Mouse (Mus musculus): ENCODE data around the gene Habp2. TPM values are rescaled to one million over a fixed set of nuclear protein-coding genes. Genes with fewer than 3 reads are reported as not detected.
"Not testable (repeated sequence)": the region's sequence is repeated elsewhere in the genome, so short reads cannot be mapped to it uniquely, and the experiment has no call there.

Gene Habp2
- polyA plus RNA-seq, 1 experiment = not detected

GRCm38 (mm10) chr19:56355201-56355600 lies 68.3 kb downstream of the Habp2 start:
- Histone ChIP-seq H3K27ac (ENCODE audit: insufficient read depth, low read depth, low read length) (no peak overlapping the region), H3K4me3 (ENCODE audit: insufficient read depth, low read length) (no peak overlapping the region), H3K4me1 (ENCODE audit: control insufficient read depth, insufficient read depth, low read length) (no peaks in the 10 kb centered on the region)
- no peak for TF ChIP-seq POLR2A (IDR thresholded peaks at IDR 0.05; ENCODE audit: borderline replicate concordance, low read depth, low read length)
- no peak for TF ChIP-seq CTCF (IDR thresholded peaks at IDR 0.05; ENCODE audit: low read depth, low read length)

- H3K27ac ChIP-seq (ENCODE audit: insufficient read depth, low read depth, low read length) = no peak overlapping the region
- no peaks in the 10 kb centered on the region for H3K4me1 ChIP-seq (ENCODE audit: control insufficient read depth, insufficient read depth, low read length)
- TF ChIP-seq POLR2A (IDR thresholded peaks at IDR 0.05; ENCODE audit: borderline replicate concordance, low read depth, low read length) (no peak), CTCF (IDR thresholded peaks at IDR 0.05; ENCODE audit: low read depth, low read length) (peak; percentile 77)
- no peak overlapping the region for H3K4me3 ChIP-seq (ENCODE audit: insufficient read depth, low read length)
Observed at GRCm38 (mm10) chr19:56356480-56357373, 69.8 kb downstream of the Habp2 start.

- not testable (repeated sequence) for H3K4me1 ChIP-seq (ENCODE audit: control insufficient read depth, insufficient read depth, low read length); H3K27ac ChIP-seq (ENCODE audit: insufficient read depth, low read depth, low read length); H3K4me3 ChIP-seq (ENCODE audit: insufficient read depth, low read length)
Observed at GRCm38 (mm10) chr19:56357374-56357708, 70.4 kb downstream of the Habp2 start.

- Histone ChIP-seq H3K4me3 (ENCODE audit: insufficient read depth, low read length) (no peak overlapping the region), H3K4me1 (ENCODE audit: control insufficient read depth, insufficient read depth, low read length) (no peaks in the 10 kb centered on the region), H3K27ac (ENCODE audit: insufficient read depth, low read depth, low read length) (no peak overlapping the region)
- no peak for TF ChIP-seq CTCF (IDR thresholded peaks at IDR 0.05; ENCODE audit: low read depth, low read length)
- no peak for TF ChIP-seq POLR2A (IDR thresholded peaks at IDR 0.05; ENCODE audit: borderline replicate concordance, low read depth, low read length)
Observed at GRCm38 (mm10) chr19:56358890-56359289, 72.0 kb downstream of the Habp2 start.

- H3K27ac ChIP-seq (ENCODE audit: insufficient read depth, low read depth, low read length) = no peak overlapping the region
- H3K4me1 ChIP-seq (ENCODE audit: control insufficient read depth, insufficient read depth, low read length) = no peaks in the 10 kb centered on the region
- TF ChIP-seq POLR2A (IDR thresholded peaks at IDR 0.05; ENCODE audit: borderline replicate concordance, low read depth, low read length) = no peak
- H3K4me3 ChIP-seq (ENCODE audit: insufficient read depth, low read length) = no peak overlapping the region
Observed at GRCm38 (mm10) chr19:56363721-56364460, 77.0 kb downstream of the Habp2 start.

GRCm38 (mm10) chr19:56364563-56364962 lies 77.6 kb downstream of the Habp2 start:
- no peak for TF ChIP-seq CTCF (IDR thresholded peaks at IDR 0.05; ENCODE audit: low read depth, low read length)
- TF ChIP-seq POLR2A (IDR thresholded peaks at IDR 0.05; ENCODE audit: borderline replicate concordance, low read depth, low read length) = no peak
- H3K4me3 ChIP-seq (ENCODE audit: insufficient read depth, low read length) = no peak overlapping the region
- H3K4me1 ChIP-seq (ENCODE audit: control insufficient read depth, insufficient read depth, low read length) = no peaks in the 10 kb centered on the region
- no peak overlapping the region for H3K27ac ChIP-seq (ENCODE audit: insufficient read depth, low read depth, low read length)

- TF ChIP-seq POLR2A (IDR thresholded peaks at IDR 0.05; ENCODE audit: borderline replicate concordance, low read depth, low read length) = no peak
- TF ChIP-seq CTCF (IDR thresholded peaks at IDR 0.05; ENCODE audit: low read depth, low read length) = no peak
- no peak overlapping the region for H3K4me3 ChIP-seq (ENCODE audit: insufficient read depth, low read length)
- H3K27ac ChIP-seq (ENCODE audit: insufficient read depth, low read depth, low read length) = no peak overlapping the region
- H3K4me1 ChIP-seq (ENCODE audit: control insufficient read depth, insufficient read depth, low read length) = no peaks in the 10 kb centered on the region
Observed at GRCm38 (mm10) chr19:56366168-56366567, 79.2 kb downstream of the Habp2 start.

GRCm38 (mm10) chr19:56366625-56367024 lies 79.7 kb downstream of the Habp2 start:
- no peaks in the 10 kb centered on the region for H3K4me1 ChIP-seq (ENCODE audit: control insufficient read depth, insufficient read depth, low read length)
- no peak overlapping the region for H3K27ac ChIP-seq (ENCODE audit: insufficient read depth, low read depth, low read length)
- no peak for TF ChIP-seq CTCF (IDR thresholded peaks at IDR 0.05; ENCODE audit: low read depth, low read length)
- no peak overlapping the region for H3K4me3 ChIP-seq (ENCODE audit: insufficient read depth, low read length)

- H3K27ac ChIP-seq (ENCODE audit: insufficient read depth, low read depth, low read length) = no peak overlapping the region
- no peak overlapping the region for H3K4me3 ChIP-seq (ENCODE audit: insufficient read depth, low read length)
- H3K4me1 ChIP-seq (ENCODE audit: control insufficient read depth, insufficient read depth, low read length) = no peaks in the 10 kb centered on the region
- TF ChIP-seq CTCF (IDR thresholded peaks at IDR 0.05; ENCODE audit: low read depth, low read length) (no peak), POLR2A (IDR thresholded peaks at IDR 0.05; ENCODE audit: borderline replicate concordance, low read depth, low read length) (no peak)
Observed at GRCm38 (mm10) chr19:56367778-56368177, 80.8 kb downstream of the Habp2 start.

- Histone ChIP-seq H3K27ac (ENCODE audit: insufficient read depth, low read depth, low read length) (no peak overlapping the region), H3K4me1 (ENCODE audit: control insufficient read depth, insufficient read depth, low read length) (no peaks in the 10 kb centered on the region), H3K4me3 (ENCODE audit: insufficient read depth, low read length) (no peak overlapping the region)
- no peak for TF ChIP-seq POLR2A (IDR thresholded peaks at IDR 0.05; ENCODE audit: borderline replicate concordance, low read depth, low read length)
- TF ChIP-seq CTCF (IDR thresholded peaks at IDR 0.05; ENCODE audit: low read depth, low read length) = no peak
Observed at GRCm38 (mm10) chr19:56368912-56369311, 82.0 kb downstream of the Habp2 start.

Other genes starting within 250 kb of the Habp2 start
- 0.15 and 0.36 TPM in 2 replicates for gene Nrap, start 102.9 kb downstream of the Habp2 start, polyA plus RNA-seq (2012; ENCODE audit: insufficient read depth, insufficient read length, missing spikeins)
- gene Casp7, start 110.0 kb downstream of the Habp2 start, polyA plus RNA-seq (2012; ENCODE audit: insufficient read depth, insufficient read length, missing spikeins) = 13.7 and 17.6 TPM in 2 replicates
- gene Plekhs1, start 174.5 kb downstream of the Habp2 start, polyA plus RNA-seq (2012; ENCODE audit: insufficient read depth, insufficient read length, missing spikeins) = not detected in 2 replicates

Data from bone marrow macrophage, adult 2 months (primary cell).